Mouse (Mus musculus) common myeloid progenitor, adult 5-6 weeks (primary cell): Measurements from ENCODE around the gene Zfp661. TPM values are rescaled to one million over a fixed set of nuclear protein-coding genes. Genes with fewer than 3 reads are reported as not detected.
"Not testable (repeated sequence)": the region's sequence is repeated elsewhere in the genome, so short reads cannot be mapped to it uniquely, and the experiment has no call there.

Experiments used
- ATAC-seq: replicated peaks from 2 replicates; pipeline ENCODE4 v1.8.0; 2016; ENCODE audit warnings: low read depth, mild to moderate bottlenecking, moderate TSS enrichment, inconsistent platforms; ENCODE audit not compliant: poor library complexity, severe bottlenecking
- total RNA-seq: library from RNA; stranded (forward); fragments of 200-1000, 187-1606 nt; gene quantifications from 2 replicates; pipeline ENCODE4 v1.2.3, GENCODE M21; 2017

Gene Zfp661
- total RNA-seq = 1.7 and 2.7 TPM in 2 replicates

DNA sequence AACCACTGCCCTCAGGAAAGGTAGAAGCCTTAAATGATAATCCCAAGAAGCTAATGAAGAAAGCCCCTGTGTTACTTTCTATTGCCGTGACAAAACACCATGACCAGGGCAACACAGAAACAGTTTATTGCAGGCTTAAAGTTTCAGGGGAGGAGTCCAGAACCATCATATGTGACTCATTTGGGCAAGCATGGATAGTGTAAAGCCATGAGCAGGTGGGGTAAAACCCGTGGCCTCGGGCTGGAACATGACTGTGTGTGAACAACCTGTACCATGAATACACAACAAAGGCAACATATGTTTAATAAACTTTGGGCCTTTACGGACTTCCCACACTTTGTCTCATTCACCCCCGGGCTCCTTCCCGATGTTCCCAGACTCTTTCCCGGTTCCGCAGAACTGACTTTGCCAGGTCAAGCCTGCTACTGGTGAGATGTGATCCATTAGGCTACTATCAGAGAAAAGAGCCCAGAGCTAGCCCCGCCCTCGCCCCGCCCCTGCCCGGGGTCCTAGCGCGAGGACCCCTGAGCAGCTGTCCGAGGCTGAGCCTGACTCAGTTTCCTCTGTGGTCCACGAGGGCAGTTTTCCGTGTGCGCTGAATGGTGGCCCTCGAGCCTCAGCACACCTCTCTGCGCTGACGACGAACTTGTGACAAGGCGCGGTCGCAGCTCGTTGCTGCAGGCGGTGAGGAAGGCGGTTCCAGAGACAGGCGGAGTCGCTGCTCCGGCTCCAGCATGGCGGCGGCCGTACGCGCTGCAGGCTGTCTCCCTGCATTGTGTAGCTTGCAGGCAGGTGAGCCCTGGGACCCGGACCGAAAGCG is at the start of gene Zfp661, which contains the start of gene Mrps5:
TSS of gene Zfp661 (minus strand) at position 401 of the 820 bp plus-strand sequence.
TSS of gene Mrps5 (plus strand) at position 529 of the 820 bp plus-strand sequence.
- ATAC-seq = peak; percentile 63

DNA sequence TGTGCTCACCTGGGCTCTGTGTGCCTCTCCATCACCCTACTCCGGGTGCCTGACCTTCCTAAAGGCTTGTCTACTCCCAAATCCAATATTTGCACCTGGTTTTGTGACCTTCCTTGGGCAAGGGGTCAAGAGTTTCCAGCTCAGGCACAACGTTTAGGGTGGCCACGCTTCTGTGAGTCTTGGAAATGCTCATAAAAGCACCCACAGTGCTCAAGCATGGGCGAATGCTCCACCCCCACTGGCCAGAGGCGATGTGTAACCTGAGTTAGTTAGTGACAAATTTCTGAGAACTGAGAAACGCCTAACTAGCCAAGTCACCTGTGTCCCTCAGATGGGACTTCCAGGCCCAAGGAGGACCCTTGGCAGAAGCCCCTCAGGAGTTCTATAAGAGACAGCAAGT is 48.7 kb upstream of the Zfp661 start:
- no peak for ATAC-seq

DNA sequence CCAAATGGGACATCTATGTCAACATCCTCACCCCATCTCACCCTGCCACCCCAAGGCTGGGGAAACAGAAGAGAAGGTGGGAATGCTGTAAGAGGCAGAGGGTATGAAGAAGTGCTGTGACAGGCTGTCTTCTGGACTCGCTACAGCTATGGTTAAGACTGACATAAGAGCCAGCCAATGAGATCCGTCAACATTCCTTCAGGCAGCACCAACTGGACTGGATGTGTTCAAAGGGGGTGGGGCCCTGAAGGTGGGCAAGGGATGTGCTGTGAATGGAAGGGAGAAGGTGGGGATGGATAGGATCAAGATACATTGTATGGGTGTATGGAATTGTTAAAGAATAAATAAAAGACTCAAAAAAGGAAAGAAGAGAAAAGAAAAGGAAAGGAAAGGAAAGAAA is 45.7 kb upstream of the Zfp661 start:
- no peak for ATAC-seq

DNA sequence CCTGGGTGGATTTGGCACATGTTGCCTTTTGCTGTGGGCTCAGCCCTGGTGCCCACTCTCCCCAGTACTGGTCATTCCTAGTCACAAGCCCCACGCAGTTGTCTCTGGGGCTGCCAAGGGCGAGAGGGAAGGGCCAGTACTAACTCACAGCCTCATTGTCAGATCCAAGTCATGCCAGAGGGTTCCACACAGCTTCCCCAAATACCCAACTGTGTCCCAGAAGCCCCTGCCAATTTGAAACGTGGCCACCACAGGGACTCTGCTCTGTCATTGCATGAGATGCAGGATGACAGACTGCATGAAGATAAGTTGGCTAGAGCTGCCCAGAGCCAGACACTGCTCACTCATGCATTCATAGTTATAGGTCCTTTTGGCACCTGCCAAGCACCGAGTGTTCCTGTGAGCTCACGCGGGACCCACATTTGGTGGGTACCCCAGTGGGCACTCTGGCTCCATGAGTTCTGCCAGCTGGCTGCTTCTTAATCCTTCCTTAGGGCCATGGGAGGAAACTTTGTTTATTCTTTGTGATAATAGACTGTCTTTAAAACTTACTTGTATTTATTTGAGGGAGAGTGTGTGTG is 41.2 kb upstream of the Zfp661 start:
- ATAC-seq = no peak

DNA sequence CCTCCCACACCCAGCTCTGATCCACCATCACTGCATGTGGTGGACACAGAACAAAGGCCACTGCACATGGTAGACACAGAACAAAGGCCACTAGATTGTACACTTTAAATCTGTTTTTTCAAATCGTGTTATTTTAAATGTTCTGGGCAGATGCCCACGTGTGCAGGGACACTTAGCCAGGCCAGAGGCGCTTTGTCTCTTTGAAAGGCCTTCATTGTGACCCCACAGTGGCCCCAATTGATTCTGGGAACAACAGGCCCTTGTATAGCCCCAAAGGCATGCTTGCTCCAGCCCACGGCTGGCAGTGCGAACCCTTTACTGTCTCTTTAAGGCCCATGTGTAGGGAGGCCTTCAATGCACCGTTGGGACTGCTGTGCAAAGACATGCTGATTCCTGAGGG is 40.5 kb upstream of the Zfp661 start:
- ATAC-seq = no peak

DNA sequence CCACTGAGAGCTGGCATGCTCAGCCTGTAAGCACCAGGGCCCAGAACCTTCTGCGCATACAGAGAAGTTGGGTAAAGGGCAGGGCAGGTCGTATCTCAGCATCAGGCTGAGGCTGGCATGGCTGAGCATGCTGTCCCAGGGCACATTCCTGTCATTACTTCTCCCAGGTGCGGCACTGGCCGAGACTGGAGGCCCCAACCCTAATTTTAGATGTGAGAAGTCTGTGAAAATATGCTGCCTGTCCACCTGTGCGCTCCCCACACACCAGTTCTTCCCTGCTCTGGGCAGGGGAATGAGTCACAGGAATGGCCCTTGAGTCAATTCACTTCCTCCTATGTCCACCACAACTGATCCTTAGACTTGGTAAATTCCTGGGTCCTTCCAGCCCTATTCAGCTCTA is 38.8 kb upstream of the Zfp661 start:
- no peak for ATAC-seq

DNA sequence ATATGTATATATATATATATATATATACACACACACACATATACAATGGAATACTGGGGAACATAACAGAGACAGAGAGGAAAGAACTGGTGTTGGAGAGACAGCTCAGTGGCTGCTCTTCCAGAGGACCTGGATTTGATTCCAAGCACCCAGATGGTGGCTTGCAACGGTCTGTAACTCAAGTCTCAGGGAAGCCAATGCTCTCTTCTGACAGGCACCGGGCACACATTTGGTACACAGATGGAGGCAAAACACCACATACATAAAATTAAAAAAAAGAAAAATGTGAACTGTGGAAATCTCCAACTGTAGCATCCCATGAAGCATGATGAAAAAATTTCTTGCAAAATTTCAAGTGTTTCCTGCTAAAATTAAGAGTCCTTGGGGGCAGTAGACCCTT is 37.9 kb upstream of the Zfp661 start:
- no peak for ATAC-seq

DNA sequence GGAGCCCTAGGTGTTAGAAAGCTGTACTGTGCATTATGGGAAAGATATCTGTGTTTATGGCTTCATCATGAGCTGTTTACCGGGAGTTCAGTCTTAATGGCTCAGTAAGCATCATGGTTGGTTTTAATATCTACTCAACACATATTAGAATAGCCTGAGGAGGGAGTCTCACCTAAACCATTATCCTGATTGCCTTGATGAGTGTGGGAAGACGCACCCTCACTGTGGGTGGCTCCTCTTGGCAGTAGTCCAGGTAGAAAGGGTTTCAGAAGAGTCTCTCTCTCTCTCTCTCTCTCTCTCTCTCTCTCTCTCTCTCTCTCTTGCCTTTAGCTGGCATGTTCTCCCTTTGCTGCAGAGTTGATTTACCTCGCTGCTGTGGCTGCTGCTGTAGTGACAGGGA is 35.2 kb upstream of the Zfp661 start:
- no peak for ATAC-seq

DNA sequence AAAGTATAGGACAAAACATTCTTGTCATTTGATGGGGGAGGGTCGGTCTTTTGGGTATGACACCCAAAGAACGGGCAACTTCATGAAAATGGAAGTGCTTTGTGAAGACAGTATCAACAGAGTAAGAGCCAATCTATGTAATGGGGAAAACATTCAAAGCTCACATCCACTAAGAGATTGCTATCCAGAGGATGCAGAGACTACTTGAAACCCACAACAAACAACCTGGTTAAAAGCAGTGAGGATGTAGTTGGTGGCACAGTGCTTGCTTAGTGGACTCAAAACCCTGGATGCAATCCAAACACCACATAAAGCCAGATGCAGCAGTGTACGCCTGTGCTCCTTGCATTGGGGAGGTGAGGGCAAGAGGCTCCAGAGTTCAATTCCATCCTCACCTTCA is 32.4 kb upstream of the Zfp661 start:
- ATAC-seq = no peak

DNA sequence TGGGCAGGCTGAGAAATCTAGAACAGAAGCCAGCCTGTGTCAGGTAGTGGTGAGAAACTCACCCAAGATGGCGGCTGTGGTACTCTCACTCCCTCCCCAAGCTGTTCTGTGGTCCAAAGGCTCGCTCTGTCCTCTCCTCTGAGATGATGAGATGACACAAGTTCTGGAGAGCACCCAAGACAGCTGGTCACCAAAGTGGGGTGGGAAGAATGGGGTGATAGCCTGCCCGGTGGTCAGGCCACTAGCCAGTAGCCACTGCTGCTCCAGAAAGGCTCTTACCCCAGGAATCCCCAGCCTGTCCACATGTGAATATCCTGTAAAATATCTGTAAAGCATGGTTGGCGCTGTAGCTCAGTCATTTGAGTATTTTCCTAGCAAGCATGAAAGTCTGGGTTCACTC is 25.4 kb upstream of the Zfp661 start:
- no peak for ATAC-seq

DNA sequence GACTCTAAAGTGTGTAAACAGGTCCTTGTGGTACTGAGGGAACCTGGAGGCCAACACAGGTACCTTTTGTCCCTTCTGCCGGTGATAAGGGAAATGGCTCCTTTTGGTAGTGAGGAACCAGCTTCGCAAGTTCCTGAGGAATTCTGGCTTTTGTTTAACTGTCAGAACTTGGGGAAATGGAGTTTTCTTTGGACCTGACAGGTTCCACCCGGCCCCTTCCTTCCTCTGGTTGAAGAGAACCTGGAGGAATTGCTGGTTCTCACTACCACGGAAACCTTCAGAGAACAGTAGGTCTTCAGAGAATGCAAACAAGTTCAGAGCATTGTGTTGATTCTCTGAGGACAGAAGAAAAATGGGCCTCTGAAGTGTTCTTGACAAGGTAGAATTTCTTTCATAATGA is 24.5 kb upstream of the Zfp661 start:
- ATAC-seq = no peak

DNA sequence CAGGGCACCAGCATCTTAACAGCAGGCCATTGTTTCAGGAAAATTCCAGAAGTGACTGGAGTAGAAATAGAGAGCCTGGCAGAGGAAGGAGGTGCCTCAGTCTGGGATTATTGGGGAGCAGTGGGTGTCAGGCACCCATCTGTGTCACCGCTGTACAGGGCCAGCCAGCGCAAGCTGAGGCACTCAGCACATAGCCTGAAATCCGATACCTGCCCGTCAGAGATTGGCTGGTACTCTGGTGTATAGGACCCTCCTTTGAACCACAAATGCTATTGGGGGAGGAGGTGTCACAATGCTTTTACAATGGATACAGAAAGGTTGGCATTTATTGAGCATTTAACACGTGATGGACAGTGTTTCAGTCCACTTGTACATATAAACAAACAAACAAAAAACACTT is 22.1 kb upstream of the Zfp661 start:
- ATAC-seq = no peak

DNA sequence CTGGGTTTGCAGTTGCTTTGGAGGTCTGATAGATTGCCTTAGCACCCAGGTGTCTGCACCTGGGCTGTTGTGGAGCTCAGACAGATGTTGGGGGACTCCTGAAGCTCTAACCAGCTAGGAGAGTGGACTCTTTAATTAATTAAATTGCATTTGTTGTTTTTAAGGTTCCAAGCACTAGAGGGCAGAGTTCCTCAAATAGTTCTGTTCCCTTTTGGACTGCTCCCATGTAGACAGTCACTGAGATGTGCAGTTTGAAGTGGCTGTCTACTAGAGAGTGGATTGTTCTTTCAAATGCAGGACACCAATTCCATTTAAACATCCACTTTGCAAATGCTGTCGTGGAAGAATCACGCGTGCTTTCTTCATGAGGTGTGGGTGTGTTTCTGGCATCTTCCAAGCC is 21.3 kb upstream of the Zfp661 start:
- peak; percentile 81 for ATAC-seq

DNA sequence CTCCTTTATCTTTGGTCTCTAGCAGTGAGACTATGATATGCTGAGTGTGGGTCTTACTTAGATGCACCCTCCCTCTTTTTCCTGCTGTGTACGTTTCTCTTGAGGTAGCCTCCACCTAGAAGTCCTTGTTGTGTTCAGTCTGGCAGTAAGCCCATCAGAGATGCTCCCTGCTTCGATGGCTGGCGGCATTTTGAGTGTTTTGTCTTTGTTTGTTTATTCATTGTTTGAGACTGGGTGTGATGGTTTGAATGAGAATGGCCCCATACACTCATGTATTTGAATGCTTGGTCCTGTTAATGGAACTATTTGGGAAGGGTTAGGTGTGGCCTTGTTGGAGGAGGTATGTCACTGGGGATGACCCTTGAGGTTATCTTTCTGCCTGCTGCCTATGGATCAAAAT is 18.3 kb upstream of the Zfp661 start:
- no peak for ATAC-seq

DNA sequence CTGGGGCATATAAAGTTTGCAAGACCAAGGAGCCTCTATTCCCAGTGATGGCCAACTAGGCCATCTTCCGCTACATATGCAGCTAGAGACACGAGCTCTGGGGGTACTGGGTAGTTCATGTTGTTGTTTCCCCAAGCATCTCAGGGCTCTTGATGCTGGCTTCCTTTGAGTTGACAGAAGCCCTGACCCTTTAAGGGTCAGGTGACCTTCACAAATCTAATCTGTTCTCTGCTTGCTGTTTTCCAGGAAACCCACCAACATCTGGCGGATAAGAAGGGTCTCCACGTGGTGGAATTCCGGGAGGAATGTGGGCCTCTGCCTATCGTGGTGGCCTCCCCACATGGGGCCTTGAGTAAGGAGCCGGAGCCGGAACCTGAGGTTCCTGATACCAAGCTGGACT is 16.5 kb upstream of the Zfp661 start:
- ATAC-seq = not testable (repeated sequence)

DNA sequence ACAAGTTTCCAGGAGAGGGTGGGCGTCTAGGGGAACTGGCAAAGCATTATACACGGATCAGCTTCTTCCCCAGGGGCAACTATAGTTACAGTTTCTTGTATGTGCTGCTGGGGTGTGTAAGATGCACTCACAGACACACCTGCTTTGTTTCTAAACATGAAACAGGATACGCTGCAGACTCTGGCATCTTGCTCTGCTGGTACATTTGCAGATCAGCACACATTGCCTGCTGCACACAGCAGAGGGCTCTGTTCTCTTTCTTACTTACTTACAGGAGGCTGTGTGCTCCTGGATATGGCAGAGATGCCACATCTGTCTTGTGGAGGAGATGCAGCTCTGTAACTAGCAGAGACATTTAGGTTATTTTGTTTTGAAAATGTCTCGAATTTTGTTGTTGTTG is 3.9 kb upstream of the Zfp661 start:
- no peak for ATAC-seq

DNA sequence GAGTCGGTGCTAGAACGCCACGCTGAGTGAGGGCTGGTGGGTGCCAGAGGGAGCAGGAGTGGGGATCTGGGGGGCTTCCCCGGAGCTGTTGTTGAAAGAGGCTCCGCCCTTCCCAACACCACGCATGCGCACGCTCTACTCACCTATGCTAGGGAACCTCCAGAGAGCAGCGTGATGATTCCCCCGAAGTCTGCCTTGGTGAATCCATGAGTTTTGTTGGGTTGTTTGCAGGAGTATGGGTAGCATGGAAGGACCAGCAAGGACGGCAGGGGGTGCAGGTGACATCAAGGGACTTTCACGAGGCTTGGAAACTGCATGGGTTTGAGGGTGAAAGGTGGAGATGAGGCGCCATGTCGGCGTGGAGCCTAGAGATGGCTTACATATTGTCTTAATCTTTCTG is 3.3 kb upstream of the Zfp661 start:
- no peak for ATAC-seq

DNA sequence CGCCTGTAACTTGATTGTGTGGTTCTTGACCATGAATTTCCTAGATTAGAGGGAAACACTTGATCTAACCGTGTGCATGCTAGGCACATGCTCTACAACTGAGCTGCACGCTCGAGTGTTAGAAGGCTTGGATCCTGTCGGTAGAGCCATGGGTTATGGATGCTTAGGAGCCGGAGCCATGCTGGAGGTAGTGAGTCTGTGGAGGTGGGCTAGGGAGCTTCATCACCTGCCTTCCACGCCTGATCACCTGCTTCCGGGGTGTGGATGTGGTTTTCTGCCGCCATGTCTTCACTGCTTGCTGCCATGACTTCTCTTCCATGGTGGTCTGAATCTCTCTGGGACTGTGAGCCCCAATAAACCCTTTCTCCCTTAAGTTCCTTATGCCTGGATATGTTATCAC is 2.0 kb upstream of the Zfp661 start:
- no peak for ATAC-seq

DNA sequence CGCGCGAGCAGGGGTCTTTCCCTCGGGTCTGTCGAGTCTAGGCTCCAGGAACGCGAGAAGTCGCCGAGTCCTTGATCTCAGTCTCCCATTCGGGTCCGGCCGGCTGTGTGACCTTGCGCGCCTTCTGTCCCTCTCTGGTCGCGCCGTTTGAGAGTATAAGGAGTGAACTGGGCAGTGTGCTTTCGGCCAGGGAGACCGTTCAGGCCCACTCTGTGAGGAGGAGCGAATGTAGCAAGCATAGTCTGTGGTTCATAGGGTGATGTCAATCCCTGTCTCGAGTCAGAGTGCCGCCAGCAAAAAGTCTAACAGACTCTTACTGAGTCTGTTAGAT is 585 bp upstream of the Zfp661 start:
- ATAC-seq = no peak

DNA sequence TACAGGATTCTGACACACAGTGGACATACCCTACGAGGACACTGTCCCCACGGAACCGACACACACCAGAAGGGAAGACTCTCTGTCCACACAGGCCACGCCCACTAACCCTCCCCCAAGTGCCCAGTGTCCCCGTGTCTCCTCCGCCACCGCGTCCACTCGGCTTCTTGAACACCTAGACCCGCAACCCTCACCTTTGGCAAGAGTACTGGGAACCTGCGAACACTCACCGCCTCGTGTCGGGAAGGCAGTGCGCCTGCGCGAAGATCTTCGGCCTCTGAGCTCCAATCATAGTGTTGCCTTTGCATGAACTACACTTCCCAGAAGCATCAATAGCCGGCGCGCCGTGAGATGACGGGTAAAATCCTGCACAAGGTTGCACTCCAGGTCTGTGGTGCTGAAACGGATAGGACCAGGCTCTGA is 2.4 kb downstream of the Zfp661 start:
- peak; percentile 81 for ATAC-seq

DNA sequence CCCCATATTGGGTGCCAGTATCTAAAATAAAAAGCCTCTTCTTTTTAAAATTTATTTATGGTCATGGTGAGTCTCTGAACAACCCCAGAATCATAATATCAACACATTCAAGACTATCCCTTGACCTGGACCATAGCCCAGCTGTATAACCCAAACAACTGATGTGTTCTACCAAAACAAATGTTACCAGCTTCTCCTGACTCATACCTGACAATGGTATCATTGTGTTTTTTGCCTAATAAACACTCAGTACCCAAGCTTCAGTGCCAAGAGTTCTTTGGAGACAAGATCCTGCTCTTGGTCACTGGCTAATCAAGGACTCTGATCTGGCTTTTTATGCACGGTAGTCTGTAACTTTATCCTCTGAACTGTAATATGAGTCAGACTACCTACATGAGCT is 13.6 kb downstream of the Zfp661 start:
- no peak for ATAC-seq
